Mouse (Mus musculus): ENCODE measurements around the gene Slc45a2.
"Not testable (repeated sequence)": the region's sequence is repeated elsewhere in the genome, so short reads cannot be mapped to it uniquely, and the experiment has no call there.

The Slc45a2 gene

GRCm38 (mm10) chr15:11000421-11000820 is at the start of gene Slc45a2:
Gene Slc45a2, plus strand, starts transcription at chr15:11000721.
- DNase-seq = no peak

- no peak for DNase-seq
These were observed 48.4 kb upstream of the Slc45a2 start, which contains the start of gene C1qtnf3 for GRCm38 (mm10) chr15:10951951-10952759. Gene C1qtnf3, plus strand, starts transcription at chr15:10952332.

GRCm38 (mm10) chr15:10952760-10953305 is 47.7 kb upstream of the Slc45a2 start:
- DNase-seq = no peak

GRCm38 (mm10) chr15:10953465-10953864 is 47.1 kb upstream of the Slc45a2 start:
- DNase-seq = no peak

GRCm38 (mm10) chr15:10954381-10955016 is 46.0 kb upstream of the Slc45a2 start:
- DNase-seq = no peak

GRCm38 (mm10) chr15:10955156-10955555 is 45.4 kb upstream of the Slc45a2 start:
- DNase-seq = no peak

- no peak for DNase-seq
These were observed 43.8 kb upstream of the Slc45a2 start for GRCm38 (mm10) chr15:10956706-10957105.

GRCm38 (mm10) chr15:10959277-10960026 is 41.1 kb upstream of the Slc45a2 start:
- no peak for DNase-seq

GRCm38 (mm10) chr15:10960267-10960666 is 40.3 kb upstream of the Slc45a2 start:
- no peak for DNase-seq

- DNase-seq = no peak
These were observed 37.9 kb upstream of the Slc45a2 start for GRCm38 (mm10) chr15:10962601-10963000.

- no peak for DNase-seq
These were observed 31.1 kb upstream of the Slc45a2 start for GRCm38 (mm10) chr15:10969439-10969838.

- DNase-seq = no peak
These were observed 29.7 kb upstream of the Slc45a2 start for GRCm38 (mm10) chr15:10970777-10971176.

GRCm38 (mm10) chr15:10977151-10977550 is 23.4 kb upstream of the Slc45a2 start:
- DNase-seq = no peak

GRCm38 (mm10) chr15:10980712-10981111 is 19.8 kb upstream of the Slc45a2 start:
- no peak for DNase-seq

GRCm38 (mm10) chr15:10981377-10982063 is 19.0 kb upstream of the Slc45a2 start, which contains the start of gene Amacr:
Gene Amacr, plus strand, starts transcription at chr15:10981756.
- peak; percentile 86 for DNase-seq

GRCm38 (mm10) chr15:10982064-10982435 is 18.5 kb upstream of the Slc45a2 start:
- no peak for DNase-seq

- DNase-seq = no peak
These were observed 14.8 kb upstream of the Slc45a2 start for GRCm38 (mm10) chr15:10985756-10986155.

GRCm38 (mm10) chr15:10986477-10986876 is 14.0 kb upstream of the Slc45a2 start:
- not testable (repeated sequence) for DNase-seq

GRCm38 (mm10) chr15:10990411-10990810 is 10.1 kb upstream of the Slc45a2 start:
- DNase-seq = no peak

- DNase-seq = no peak
These were observed 9.0 kb upstream of the Slc45a2 start for GRCm38 (mm10) chr15:10991566-10991965.

- DNase-seq = no peak
These were observed 689 bp upstream of the Slc45a2 start for GRCm38 (mm10) chr15:10999832-11000231.

- DNase-seq = no peak
These were observed 3.3 kb downstream of the Slc45a2 start for GRCm38 (mm10) chr15:11003791-11004190.

All from thymus, postnatal 36 days (tissue).